1 mouse cellular context compared by ENCODE assay signal in the genomic region with DNA sequence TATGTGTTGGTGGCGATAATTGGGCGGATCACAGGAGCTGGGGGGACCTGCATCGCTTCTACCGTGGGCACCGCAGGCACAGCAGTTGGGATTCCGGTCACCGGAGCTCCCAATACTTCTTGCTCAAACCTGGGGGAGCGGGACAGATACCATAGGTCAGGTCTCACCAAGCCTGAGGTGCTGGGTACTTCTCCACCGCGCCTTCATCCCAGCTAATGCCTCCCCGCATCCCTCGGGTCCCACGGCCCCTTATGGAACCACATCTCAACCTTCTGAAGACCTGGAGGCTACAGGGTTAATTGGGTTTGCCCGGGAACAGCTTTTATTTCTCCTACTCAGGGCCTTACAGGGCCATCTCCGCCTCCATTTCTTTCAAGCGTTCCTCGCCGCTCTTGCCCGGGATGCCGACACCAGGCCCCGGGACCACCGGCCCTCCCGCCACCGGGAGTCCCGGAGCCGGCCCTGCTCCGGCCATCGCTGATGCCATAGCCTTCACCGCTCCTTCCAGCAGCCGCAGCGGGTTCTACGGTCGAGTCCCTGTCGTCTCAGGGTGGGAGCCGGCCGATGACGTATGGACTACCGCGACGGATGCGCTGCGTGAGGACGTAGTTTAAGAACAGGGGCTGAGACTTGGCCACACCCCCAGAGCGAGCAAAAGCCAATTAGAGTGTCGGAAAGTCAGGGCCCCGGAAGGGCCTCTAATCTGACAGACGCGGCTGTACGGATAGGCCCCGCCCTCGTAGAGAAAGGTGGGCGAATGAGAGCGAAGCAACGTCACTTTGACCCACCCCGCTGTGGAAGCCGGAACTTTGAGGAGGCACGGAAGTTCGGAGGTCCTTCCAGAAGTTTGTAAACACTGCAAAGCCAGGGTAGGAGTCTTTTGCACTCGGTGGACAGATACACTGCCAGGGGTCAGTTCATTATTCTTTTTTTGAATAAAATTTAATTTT.
TF ChIP-seq lines count a peak whose summit lies in the region.

Rbm42 (minus strand) TSS at position 727 of the 950 bp plus-strand sequence.

TF ChIP-seq in CH12.LX, 34 proteins besides CTCF, POLR2A, EP300 and RAD21 (continued from another document):
- TF ChIP-seq GABPA (IDR thresholded peaks at IDR 0.05; ENCODE audit: insufficient replicate concordance, low read depth, low read length): no peak; the same call in 1 of the 2 replicates
- peak; percentile 48; the same call in 1 of the 2 replicates for TF ChIP-seq TCF12 (IDR thresholded peaks at IDR 0.05; ENCODE audit: low read depth, low read length)
- peak; percentile 85 for TF ChIP-seq POLR2AphosphoS2 (IDR thresholded peaks at IDR 0.05; ENCODE audit: low read depth, low read length)
- TF ChIP-seq ELF1 (IDR thresholded peaks at IDR 0.05; ENCODE audit: low read depth, low read length): peak; percentile 100
- peak; percentile 22; the same call in 1 of the 2 replicates for TF ChIP-seq CHD2 (IDR thresholded peaks at IDR 0.05; ENCODE audit: low read length)
- 0 out of 2 replicates have a peak, but pooled peaks have one; percentile 46 for TF ChIP-seq MEF2A (IDR thresholded peaks at IDR 0.05; ENCODE audit: borderline replicate concordance, low read depth, low read length)
- TF ChIP-seq ZMIZ1 (IDR thresholded peaks at IDR 0.05; ENCODE audit: low read depth, low read length): peak; percentile 71
- TF ChIP-seq IRF4 (IDR thresholded peaks at IDR 0.05; ENCODE audit: low read depth, low read length): peak; percentile 66
- TF ChIP-seq MXI1 (IDR thresholded peaks at IDR 0.05; ENCODE audit: low read depth, low read length): peak; percentile 76
- TF ChIP-seq KAT2A (IDR thresholded peaks at IDR 0.05; ENCODE audit: insufficient replicate concordance, low read length): peak; percentile 76; the same call in 1 of the 2 replicates
